Mouse (Mus musculus): ENCODE data around the gene Gm10799. TPM values are rescaled to one million over a fixed set of nuclear protein-coding genes. Genes with fewer than 3 reads are reported as not detected.

Gm10799 gene
- polyA plus RNA-seq, 1 experiment from 2014 or later: not detected

GRCm38 (mm10) chr2:104032056-104032455, 36.3 kb downstream of the Gm10799 start:
- Histone ChIP-seq H3K9me3 (no peaks in the 10 kb centered on the region), H3K4me3 (no peak overlapping the region), H3K4me2 (replicated peaks) (no peak overlapping the region), H3K27me3 (replicated peaks) (no peaks in the 10 kb centered on the region), H3K9ac (no peak overlapping the region), H3K4me1 (peaks cover 14% of the 10 kb centered on the region), H3K36me3 (peaks cover 21% of the 10 kb centered on the region), H3K27ac (no peak overlapping the region)
- no peak for ATAC-seq (ENCODE audit: low FRiP score, low read depth)
- 95% methylated on average over 3 of the region's 3 CpGs for WGBS

- Histone ChIP-seq H3K4me1 (peaks cover 14% of the 10 kb centered on the region), H3K36me3 (peaks cover 10% of the 10 kb centered on the region), H3K4me3 (no peak overlapping the region), H3K4me2 (replicated peaks) (no peak overlapping the region), H3K27me3 (replicated peaks) (no peaks in the 10 kb centered on the region), H3K9ac (no peak overlapping the region), H3K9me3 (no peaks in the 10 kb centered on the region), H3K27ac (no peak overlapping the region)
- 88% methylated on average over 3 of the region's 3 CpGs for WGBS
- no peak for ATAC-seq (ENCODE audit: low FRiP score, low read depth)
Measured at GRCm38 (mm10) chr2:104030381-104030780, 38.0 kb downstream of the Gm10799 start.

DNA sequence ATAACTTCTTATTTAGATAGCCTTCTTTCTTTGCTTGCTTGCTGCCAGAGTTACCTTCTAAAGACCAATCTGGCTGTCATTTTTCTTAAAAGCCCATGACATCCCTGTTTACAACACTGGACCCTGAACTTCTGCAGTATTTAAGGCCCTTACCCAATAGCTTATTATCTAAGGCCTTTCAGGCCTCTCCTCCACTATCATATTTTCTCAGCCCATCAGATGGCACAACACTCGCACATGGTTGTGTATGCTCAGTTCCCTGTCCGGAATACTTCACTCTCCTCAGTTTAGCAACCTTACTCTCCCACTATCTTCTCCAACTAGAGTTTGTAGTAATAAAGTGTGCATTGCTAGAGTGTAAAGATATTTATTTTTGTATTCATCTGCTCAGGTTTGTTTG, 39.3 kb downstream of the Gm10799 start:
- H3K9ac ChIP-seq: no peak overlapping the region
- no peak for ATAC-seq (ENCODE audit: low FRiP score, low read depth)
- no peak overlapping the region for H3K27ac ChIP-seq
- no peaks in the 10 kb centered on the region for H3K9me3 ChIP-seq
- peak overlapping the region; percentile 92 for H3K4me2 ChIP-seq (replicated peaks)
- peaks cover 14% of the 10 kb centered on the region for H3K4me1 ChIP-seq
- no peaks in the 10 kb centered on the region for H3K27me3 ChIP-seq (replicated peaks)
- 79% methylated on average over 2 of the region's 2 CpGs for WGBS
- peaks cover 8% of the 10 kb centered on the region for H3K36me3 ChIP-seq
- H3K4me3 ChIP-seq: no peak overlapping the region

GRCm38 (mm10) chr2:104028139-104028723, 40.1 kb downstream of the Gm10799 start, which contains the start of gene 4931422A03Rik:
TSS of gene 4931422A03Rik (minus strand) at chr2:104028361.
- Histone ChIP-seq H3K36me3 (peaks cover 5% of the 10 kb centered on the region; the same call in 1 of the 2 replicates), H3K9me3 (no peaks in the 10 kb centered on the region), H3K4me3 (peak within 1 kb of the TSS; percentile 71), H3K27me3 (replicated peaks) (no peaks in the 10 kb centered on the region), H3K27ac (0 out of 2 replicates have a peak within 1 kb of the TSS, but pooled peaks have one; percentile 18), H3K4me2 (replicated peaks) (peak within 1 kb of the TSS; percentile 92), H3K9ac (peak within 1 kb of the TSS; percentile 84), H3K4me1 (peaks cover 14% of the 10 kb centered on the region)
- under 1% methylated on average over 32 of the region's 32 CpGs for WGBS
- peak; percentile 72 for ATAC-seq (ENCODE audit: low FRiP score, low read depth)

DNA sequence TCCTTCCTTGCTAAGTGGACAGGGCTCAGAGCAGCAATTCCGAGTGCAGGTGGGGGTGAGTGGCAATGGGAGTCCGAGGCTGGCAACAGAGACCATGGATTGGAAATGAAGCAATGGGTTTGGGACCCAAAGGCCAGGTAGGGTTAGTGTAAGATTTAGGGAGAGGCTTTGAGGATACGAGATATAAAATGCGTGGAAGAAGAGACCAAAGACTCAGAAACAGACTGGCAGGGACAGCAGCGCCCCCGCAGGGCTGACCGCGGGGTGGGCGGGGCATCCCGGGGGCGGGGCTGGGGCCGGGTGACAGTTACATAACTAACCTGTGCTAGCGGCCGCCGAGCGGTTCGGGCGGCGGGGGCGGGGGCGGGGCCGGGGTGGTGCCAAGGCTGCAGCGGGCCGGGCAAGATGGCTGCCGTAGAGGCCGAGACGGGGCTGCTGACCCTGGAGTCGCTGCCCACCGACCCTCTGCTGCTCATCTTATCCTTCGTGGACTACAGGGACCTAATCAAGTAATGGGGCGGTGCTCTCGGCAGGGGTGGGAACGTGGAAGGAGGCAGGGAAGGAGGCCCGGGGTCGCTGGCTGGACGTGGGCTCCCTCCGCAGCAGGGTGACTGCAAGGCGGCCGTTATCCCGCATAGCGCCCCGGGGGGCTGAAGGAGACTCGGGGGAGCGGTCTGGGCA, 40.8 kb downstream of the Gm10799 start, which contains the start of gene Fbxo3:
TSS of gene Fbxo3 (plus strand) at position 264 of the 681 bp plus-strand sequence.
- 0 out of 2 replicates have a peak within 1 kb of the TSS, but pooled peaks have one; percentile 18 for H3K27ac ChIP-seq
- WGBS: 1% methylated on average over 44 of the region's 44 CpGs

GRCm38 (mm10) chr2:104024656-104025055, 43.7 kb downstream of the Gm10799 start:
- 92% methylated on average over 4 of the region's 4 CpGs for WGBS
- Histone ChIP-seq H3K4me1 (peaks cover 13% of the 10 kb centered on the region), H3K9me3 (no peaks in the 10 kb centered on the region), H3K36me3 (no peaks in the 10 kb centered on the region), H3K27me3 (replicated peaks) (no peaks in the 10 kb centered on the region), H3K27ac (no peak overlapping the region), H3K4me3 (no peak overlapping the region), H3K4me2 (replicated peaks) (no peak overlapping the region), H3K9ac (no peak overlapping the region)
- no peak for ATAC-seq (ENCODE audit: low FRiP score, low read depth)

More for the DNA sequence above, 40.8 kb downstream of the Gm10799 start, which contains the start of gene Fbxo3:
- peak; percentile 97 for ATAC-seq (ENCODE audit: low FRiP score, low read depth)
- peaks cover 14% of the 10 kb centered on the region for H3K4me1 ChIP-seq
- H3K36me3 ChIP-seq: peaks cover 5% of the 10 kb centered on the region; the same call in 1 of the 2 replicates
- H3K9me3 ChIP-seq: no peaks in the 10 kb centered on the region
- peak within 1 kb of the TSS; percentile 84 for H3K9ac ChIP-seq
- peak within 1 kb of the TSS; percentile 71 for H3K4me3 ChIP-seq
- no peaks in the 10 kb centered on the region for H3K27me3 ChIP-seq (replicated peaks)
- H3K4me2 ChIP-seq (replicated peaks): peak within 1 kb of the TSS; percentile 92

DNA sequence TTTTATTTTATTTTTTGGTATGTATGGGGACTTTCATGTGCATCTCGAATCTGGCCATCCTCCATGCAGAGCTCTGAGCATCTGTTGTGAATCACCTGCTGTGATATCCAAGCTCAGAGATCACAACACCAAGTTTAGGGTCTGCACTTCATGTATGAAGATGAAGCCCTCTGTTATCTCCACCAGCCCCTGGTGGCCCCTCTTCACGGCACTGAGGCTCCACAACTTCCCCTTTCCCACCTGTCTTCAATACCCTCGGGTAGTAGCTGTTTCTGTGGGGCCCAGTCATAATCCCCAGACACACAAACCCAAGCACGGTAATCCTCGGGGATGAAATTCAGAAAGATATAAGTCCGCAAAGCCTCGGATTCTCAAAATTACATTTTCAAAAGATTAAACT, 45.3 kb downstream of the Gm10799 start:
- Histone ChIP-seq H3K27me3 (replicated peaks) (no peaks in the 10 kb centered on the region), H3K4me1 (no peaks in the 10 kb centered on the region), H3K4me3 (no peak overlapping the region), H3K9me3 (no peaks in the 10 kb centered on the region), H3K27ac (no peak overlapping the region), H3K36me3 (no peaks in the 10 kb centered on the region), H3K4me2 (replicated peaks) (no peak overlapping the region), H3K9ac (no peak overlapping the region)
- no peak for ATAC-seq (ENCODE audit: low FRiP score, low read depth)
- WGBS: 87% methylated on average over 7 of the region's 7 CpGs

Other genes with a start within 250 kb of the Gm10799 start
- 44.2 and 46.3 TPM in 2 replicates for gene Lmo2, start 110.6 kb downstream of the Gm10799 start, polyA plus RNA-seq (2016; fragmentation: Nextera tagmentation; extraction: Ambion mirVana)
- 53.7 and 57.6 TPM in 2 replicates for gene Fbxo3, start 40.8 kb downstream of the Gm10799 start, polyA plus RNA-seq (2016; fragmentation: Nextera tagmentation; extraction: Ambion mirVana)
- gene 4931422A03Rik, start 40.2 kb downstream of the Gm10799 start, polyA plus RNA-seq (2016; fragmentation: Nextera tagmentation; extraction: Ambion mirVana): 2.2 and 2.7 TPM in 2 replicates
- not detected in 2 replicates for gene Gm10912, start 2.7 kb downstream of the Gm10799 start, polyA plus RNA-seq (2016; fragmentation: Nextera tagmentation; extraction: Ambion mirVana)
- gene Cd59b, start 1.3 kb upstream of the Gm10799 start, polyA plus RNA-seq (2016; fragmentation: Nextera tagmentation; extraction: Ambion mirVana): 2.6 TPM in 2 replicates
- 22.0 and 22.4 TPM in 2 replicates for gene Cd59a, start 27.3 kb upstream of the Gm10799 start, polyA plus RNA-seq (2016; fragmentation: Nextera tagmentation; extraction: Ambion mirVana)
- gene A930018P22Rik, start 54.2 kb upstream of the Gm10799 start, polyA plus RNA-seq (2016; fragmentation: Nextera tagmentation; extraction: Ambion mirVana): 0.24 and 0.26 TPM in 2 replicates